Mouse (Mus musculus): ENCODE results near the gene Thap2. TPM values are rescaled to one million over a fixed set of nuclear protein-coding genes. Genes with fewer than 3 reads are reported as not detected.

The Thap2 gene
- polyA plus RNA-seq, 1 experiment from 2014 or later: 32.3 TPM

- Histone ChIP-seq H3K4me1 (no peaks in the 10 kb centered on the region), H3K9me3 (no peaks in the 10 kb centered on the region), H3K4me2 (no peak overlapping the region), H3K27ac (no peak overlapping the region), H3K4me3 (replicated peaks) (no peak overlapping the region), H3K9ac (no peak overlapping the region), H3K27me3 (peaks cover 9% of the 10 kb centered on the region; the same call in 1 of the 2 replicates), H3K36me3 (replicated peaks) (no peaks in the 10 kb centered on the region)
- WGBS: 58% methylated on average over 5 of the region's 5 CpGs
- no peak for ATAC-seq (ENCODE audit: low FRiP score)
Measured at GRCm38 (mm10) chr10:115321317-115322035, 62.8 kb downstream of the Thap2 start.

Other genes starting within 250 kb of the Thap2 start
- 0.09 TPM in 1 of 2 replicates, not detected in the other for gene Tph2, start 199.4 kb downstream of the Thap2 start, polyA plus RNA-seq (2016; fragmentation: Nextera tagmentation; extraction: Ambion mirVana)
- gene Tbc1d15, start 133.0 kb downstream of the Thap2 start, polyA plus RNA-seq (2016; fragmentation: Nextera tagmentation; extraction: Ambion mirVana): 45.5 and 48.1 TPM in 2 replicates
- 5.2 and 5.3 TPM in 2 replicates for gene Rab21, start 68.8 kb downstream of the Thap2 start, polyA plus RNA-seq (2016; fragmentation: Nextera tagmentation; extraction: Ambion mirVana)
- gene Tmem19, start 21.9 kb downstream of the Thap2 start, polyA plus RNA-seq (2016; fragmentation: Nextera tagmentation; extraction: Ambion mirVana): 35.3 and 43.3 TPM in 2 replicates
- gene Zfc3h1, start 516 bp upstream of the Thap2 start, polyA plus RNA-seq (2016; fragmentation: Nextera tagmentation; extraction: Ambion mirVana): 26.1 and 26.7 TPM in 2 replicates
- not detected in 2 replicates for gene A930009A15Rik, start 185.5 kb upstream of the Thap2 start, polyA plus RNA-seq (2016; fragmentation: Nextera tagmentation; extraction: Ambion mirVana)
- 1.2 and 2.0 TPM in 2 replicates for gene Lgr5, start 203.3 kb upstream of the Thap2 start, polyA plus RNA-seq (2016; fragmentation: Nextera tagmentation; extraction: Ambion mirVana)

Measured in forebrain, embryonic 12.5 days (tissue).